Mouse (Mus musculus) brain, embryonic 18.5 days (tissue): Measurements from ENCODE around the gene Mfap2.

Experiments
- DNase-seq: peaks from one replicate; pipeline ENCODE4 v3.0.0-alpha.2; 2012; ENCODE audit warnings: low read depth, low spot score

Mfap2 gene

GRCm38 (mm10) chr4:140987476-140987875 lies 22.7 kb upstream of the Mfap2 start:
- DNase-seq = no peak

- DNase-seq = no peak
Measured at GRCm38 (mm10) chr4:140988706-140989290, 21.4 kb upstream of the Mfap2 start.

- no peak for DNase-seq
Measured at GRCm38 (mm10) chr4:140989447-140989846, 20.8 kb upstream of the Mfap2 start.

- DNase-seq = no peak
Measured at GRCm38 (mm10) chr4:140992215-140992614, 18.0 kb upstream of the Mfap2 start.

- no peak for DNase-seq
Measured at GRCm38 (mm10) chr4:140993846-140994245, 16.4 kb upstream of the Mfap2 start.

- DNase-seq = no peak
Measured at GRCm38 (mm10) chr4:140995811-140996210, 14.4 kb upstream of the Mfap2 start.

GRCm38 (mm10) chr4:140996812-140997211 lies 13.4 kb upstream of the Mfap2 start:
- no peak for DNase-seq

GRCm38 (mm10) chr4:141005983-141006382 lies 4.2 kb upstream of the Mfap2 start:
- DNase-seq = no peak

GRCm38 (mm10) chr4:141008028-141008427 lies 2.2 kb upstream of the Mfap2 start:
- no peak for DNase-seq

- DNase-seq = no peak
Measured at GRCm38 (mm10) chr4:141010526-141010925, 308 bp downstream of the Mfap2 start.

- no peak for DNase-seq
Measured at GRCm38 (mm10) chr4:141010941-141011429, 767 bp downstream of the Mfap2 start.

GRCm38 (mm10) chr4:141011556-141012328 lies 1.5 kb downstream of the Mfap2 start:
- DNase-seq = no peak

- no peak for DNase-seq
Measured at GRCm38 (mm10) chr4:141012558-141012957, 2.3 kb downstream of the Mfap2 start.

- DNase-seq = no peak
Measured at GRCm38 (mm10) chr4:141014114-141014513, 3.9 kb downstream of the Mfap2 start.

GRCm38 (mm10) chr4:141014856-141015255 lies 4.6 kb downstream of the Mfap2 start:
- DNase-seq = no peak

GRCm38 (mm10) chr4:141015356-141015755 lies 5.1 kb downstream of the Mfap2 start:
- DNase-seq = no peak

- no peak for DNase-seq
Measured at GRCm38 (mm10) chr4:141016311-141016710, 6.1 kb downstream of the Mfap2 start.

GRCm38 (mm10) chr4:141017657-141018436 lies 7.6 kb downstream of the Mfap2 start:
- DNase-seq = no peak

GRCm38 (mm10) chr4:141020220-141020619 lies 10.0 kb downstream of the Mfap2 start:
- no peak for DNase-seq

GRCm38 (mm10) chr4:141020811-141021613 lies 10.8 kb downstream of the Mfap2 start:
- peak; percentile 58 for DNase-seq

- DNase-seq = no peak
Measured at GRCm38 (mm10) chr4:141021614-141021929, 11.4 kb downstream of the Mfap2 start.

- no peak for DNase-seq
Measured at GRCm38 (mm10) chr4:141024052-141024451, 13.8 kb downstream of the Mfap2 start.
